Mouse (Mus musculus): ENCODE data around the gene Gm1140.
"Not testable (repeated sequence)": the region's sequence is repeated elsewhere in the genome, so short reads cannot be mapped to it uniquely, and the experiment has no call there.

Gene Gm1140

DNA sequence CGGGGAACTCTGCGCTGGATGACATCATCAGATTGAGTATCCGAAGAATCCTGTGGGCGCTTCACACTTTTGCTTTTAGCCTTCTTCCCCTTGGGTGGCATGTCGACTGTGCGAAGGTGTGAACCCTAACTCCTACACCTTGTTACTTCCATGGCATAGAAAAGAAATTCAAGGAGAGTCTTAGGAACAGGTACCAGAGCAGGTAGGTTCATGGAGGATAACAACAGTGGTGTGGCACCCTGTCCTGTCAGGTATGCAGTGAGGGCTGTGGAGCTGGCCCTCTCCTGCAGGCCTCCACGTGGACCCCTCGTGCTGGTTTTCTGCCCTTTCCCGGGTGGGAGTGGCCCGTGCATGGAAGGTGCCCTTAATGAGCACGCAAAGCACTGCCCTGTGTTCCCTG, at the start of gene Gm1140:
Gm1140 (minus strand) TSS at position 101 of the 400 bp plus-strand sequence.
- not testable (repeated sequence) for DNase-seq (ENCODE audit: low read depth, low spot score)

DNA sequence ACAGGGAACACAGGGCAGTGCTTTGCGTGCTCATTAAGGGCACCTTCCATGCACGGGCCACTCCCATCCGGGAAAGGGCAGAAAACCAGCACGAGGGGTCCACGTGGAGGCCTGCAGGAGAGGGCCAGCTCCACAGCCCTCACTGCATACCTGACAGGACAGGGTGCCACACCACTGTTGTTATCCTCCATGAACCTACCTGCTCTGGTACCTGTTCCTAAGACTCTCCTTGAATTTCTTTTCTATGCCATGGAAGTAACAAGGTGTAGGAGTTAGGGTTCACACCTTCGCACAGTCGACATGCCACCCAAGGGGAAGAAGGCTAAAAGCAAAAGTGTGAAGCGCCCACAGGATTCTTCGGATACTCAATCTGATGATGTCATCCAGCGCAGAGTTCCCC, 2.0 kb upstream of the Gm1140 start, which contains the start of gene Gm14692:
Gm14692 (plus strand) TSS at position 301 of the 400 bp plus-strand sequence.
- not testable (repeated sequence) for DNase-seq (ENCODE audit: low read depth, low spot score)

Data from mesoderm, embryonic 11.5 days (tissue).